Mouse (Mus musculus) stomach, postnatal 0 days (tissue): ENCODE measurements around the gene Nos1. TPM values are rescaled to one million over a fixed set of nuclear protein-coding genes. Genes with fewer than 3 reads are reported as not detected.

ENCODE experiments used
- ATAC-seq: fragments of 200-750 bp; cut with Nextera tagmentation; 2 replicates; pipeline ENCODE4 v1.8.0; 2017; ENCODE audit not compliant: low FRiP score, low TSS enrichment
- DNase-seq: peaks from one replicate; pipeline ENCODE4 v3.0.0-alpha.2; 2016; ENCODE audit warnings: low spot score
- H3K27ac ChIP-seq: fragments of 300-500 bp; sonication (generic); replicated peaks from 2 replicates; pipeline ENCODE4 v1.5.1; 2014; ENCODE audit warnings: mild to moderate bottlenecking, control low read depth
- H3K27me3 ChIP-seq: fragments of 300-500 bp; sonication (generic); 2 replicates; pipeline ENCODE4 v1.6.1; 2014; ENCODE audit warnings: low read length; ENCODE audit not compliant: control insufficient read depth, insufficient read depth
- H3K36me3 ChIP-seq: fragments of 300-500 bp; sonication (generic); 2 replicates; pipeline ENCODE4 v1.6.1; 2014; ENCODE audit warnings: low read length, mixed read lengths; ENCODE audit not compliant: control insufficient read depth, insufficient read depth
- H3K4me1 ChIP-seq: fragments of 300-500 bp; sonication (generic); replicated peaks from 2 replicates; pipeline ENCODE4 v1.6.1; 2014; ENCODE audit warnings: antibody characterized with exemption; ENCODE audit not compliant: control insufficient read depth, insufficient read depth
- H3K4me2 ChIP-seq: fragments of 300-500 bp; sonication (generic); replicated peaks from 2 replicates; pipeline ENCODE4 v1.6.1; 2014; ENCODE audit warnings: low read depth, mild to moderate bottlenecking, control low read depth, moderate library complexity
- H3K4me3 ChIP-seq: fragments of 300-500 bp; sonication (generic); 2 replicates; pipeline ENCODE4 v1.5.1; 2014; ENCODE audit warnings: low read depth, low read length, control low read depth
- H3K9ac ChIP-seq: fragments of 300-500 bp; sonication (generic); 2 replicates; pipeline ENCODE4 v1.6.1; 2014; ENCODE audit warnings: mild to moderate bottlenecking, low read length, control low read depth, mixed read lengths
- H3K9me3 ChIP-seq: fragments of 300-500 bp; sonication (generic); 2 replicates; pipeline ENCODE4 v1.6.1; 2016; ENCODE audit warnings: low read length; ENCODE audit not compliant: control insufficient read depth
- CTCF ChIP-seq: IDR thresholded peaks from 2 replicates; pipeline ENCODE4 v1.5.1; 2016; ENCODE audit warnings: antibody characterized with exemption, low read depth, mild to moderate bottlenecking, moderate library complexity
- EP300 ChIP-seq: optimal IDR thresholded peaks from 2 replicates; pipeline ENCODE3; 2016; ENCODE audit warnings: antibody characterized with exemption
- WGBS: fragments of 180-500 bp; shearing (Covaris S2); extraction: QIAGEN DNeasy Blood & Tissue Kit; methylation state at CpG from one replicate; pipeline ENCODE4 v1.1.7; 2014; 5-methylcytosine and 5-hydroxymethylcytosine counted together
- polyA plus RNA-seq: library from polyadenylated mRNA; unstranded; fragments of >200 nt; fragmentation: Nextera tagmentation; extraction: Ambion mirVana; gene quantifications from 2 replicates; pipeline ENCODE4 v1.2.1, GENCODE M21; 2015

The Nos1 gene
- polyA plus RNA-seq, 1 experiment from 2014 or later: 1.2 TPM

GRCm38 (mm10) chr5:117997434-117997970, 216.7 kb downstream of the Nos1 start:
- DNase-seq (peak; percentile 53), ATAC-seq (peak; percentile 57; the same call in 1 of the 2 replicates)
- Histone ChIP-seq H3K36me3 (peaks cover 18% of the 10 kb centered on the region; the same call in 1 of the 2 replicates), H3K4me2 (no peak overlapping the region), H3K27ac (0 out of 2 replicates have a peak overlapping the region, but pooled peaks have one; percentile 24), H3K27me3 (no peaks in the 10 kb centered on the region), H3K4me1 (no peaks in the 10 kb centered on the region), H3K9ac (no peak overlapping the region), H3K4me3 (no peak overlapping the region), H3K9me3 (no peaks in the 10 kb centered on the region)
- 52% methylated on average over 10 of the region's 10 CpGs for WGBS
- no peak for TF ChIP-seq EP300
- no peak for TF ChIP-seq CTCF

DNA sequence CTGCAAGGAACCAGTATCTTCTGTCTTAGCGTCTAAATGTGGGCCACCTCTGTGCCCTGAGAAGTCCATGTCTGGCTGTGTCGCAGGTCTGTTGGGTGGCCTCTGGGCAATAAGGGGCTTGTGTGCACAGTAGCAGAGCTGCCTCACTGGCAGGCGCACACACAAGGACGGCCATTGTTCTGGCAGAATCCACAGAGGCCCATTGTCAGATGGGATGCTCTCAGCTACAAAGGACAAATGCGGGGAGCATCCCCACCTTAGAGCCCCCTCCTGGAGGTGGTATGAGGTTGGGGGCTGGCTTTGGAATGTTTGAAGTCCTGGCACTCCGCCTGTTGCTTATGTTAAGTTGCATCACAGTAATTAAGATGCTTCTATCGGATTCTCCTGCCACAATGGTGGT, 218.2 kb downstream of the Nos1 start:
- Histone ChIP-seq H3K9ac (no peak overlapping the region), H3K4me3 (no peak overlapping the region), H3K27me3 (no peaks in the 10 kb centered on the region), H3K36me3 (peaks cover 22% of the 10 kb centered on the region; the same call in 1 of the 2 replicates), H3K9me3 (no peaks in the 10 kb centered on the region), H3K27ac (no peak overlapping the region), H3K4me1 (no peaks in the 10 kb centered on the region), H3K4me2 (no peak overlapping the region)
- ATAC-seq: no peak
- 82% methylated on average over 7 of the region's 7 CpGs for WGBS
- no peak for TF ChIP-seq EP300
- TF ChIP-seq CTCF: no peak
- DNase-seq: no peak

DNA sequence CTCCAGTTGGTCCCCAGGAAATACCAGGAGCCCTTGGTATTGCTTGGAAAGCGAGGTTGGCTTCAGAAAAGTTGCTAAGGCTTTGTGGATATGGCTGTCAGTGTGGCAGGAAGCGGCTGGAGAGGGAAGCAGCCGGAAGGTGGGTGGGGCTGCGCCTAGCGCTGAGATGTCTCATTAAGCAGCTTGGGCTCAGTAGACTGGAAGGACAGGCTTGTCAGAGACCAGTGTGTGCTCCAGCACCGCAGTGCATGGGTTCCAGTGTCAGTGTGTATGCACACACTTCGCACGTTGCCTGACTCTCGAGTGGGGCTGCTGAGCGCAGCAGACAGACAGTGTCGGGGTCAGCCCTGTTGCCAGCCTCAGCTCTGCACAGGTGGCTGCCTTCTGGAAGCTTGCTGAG, 218.8 kb downstream of the Nos1 start:
- 77% methylated on average over 11 of the region's 11 CpGs for WGBS
- no peak for DNase-seq
- H3K36me3 ChIP-seq: peaks cover 22% of the 10 kb centered on the region; the same call in 1 of the 2 replicates

DNA sequence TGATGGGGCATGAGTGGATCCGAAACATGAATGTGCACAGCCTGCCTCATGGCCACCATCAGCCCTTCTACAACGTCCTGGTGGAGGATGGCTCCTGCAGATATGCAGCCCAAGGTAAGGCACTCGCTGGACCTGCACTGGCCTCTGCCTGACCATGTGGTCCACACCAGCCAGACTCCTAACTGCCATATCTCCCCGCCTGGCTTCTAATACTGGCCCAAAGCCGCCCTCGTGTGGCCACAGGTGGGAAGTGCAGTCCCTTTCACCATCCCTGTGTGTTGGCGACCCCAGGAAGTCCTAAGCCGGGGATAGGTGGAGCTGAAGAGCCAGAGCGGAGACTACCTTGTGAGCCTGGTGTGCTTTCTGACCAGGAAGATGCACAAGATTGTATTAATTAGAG, 221.2 kb downstream of the Nos1 start:
- peaks cover 23% of the 10 kb centered on the region; the same call in 1 of the 2 replicates for H3K36me3 ChIP-seq
- no peak for ATAC-seq
- WGBS: 36% methylated on average over 9 of the region's 9 CpGs

More for the DNA sequence above, 218.8 kb downstream of the Nos1 start:
- no peak overlapping the region for H3K4me2 ChIP-seq
- no peak for TF ChIP-seq EP300
- no peak overlapping the region for H3K4me3 ChIP-seq
- no peak overlapping the region for H3K27ac ChIP-seq
- peak; percentile 5; the same call in 1 of the 2 replicates for ATAC-seq
- no peaks in the 10 kb centered on the region for H3K9me3 ChIP-seq
- H3K9ac ChIP-seq: no peak overlapping the region
- H3K27me3 ChIP-seq: no peaks in the 10 kb centered on the region
- H3K4me1 ChIP-seq: no peaks in the 10 kb centered on the region

DNA sequence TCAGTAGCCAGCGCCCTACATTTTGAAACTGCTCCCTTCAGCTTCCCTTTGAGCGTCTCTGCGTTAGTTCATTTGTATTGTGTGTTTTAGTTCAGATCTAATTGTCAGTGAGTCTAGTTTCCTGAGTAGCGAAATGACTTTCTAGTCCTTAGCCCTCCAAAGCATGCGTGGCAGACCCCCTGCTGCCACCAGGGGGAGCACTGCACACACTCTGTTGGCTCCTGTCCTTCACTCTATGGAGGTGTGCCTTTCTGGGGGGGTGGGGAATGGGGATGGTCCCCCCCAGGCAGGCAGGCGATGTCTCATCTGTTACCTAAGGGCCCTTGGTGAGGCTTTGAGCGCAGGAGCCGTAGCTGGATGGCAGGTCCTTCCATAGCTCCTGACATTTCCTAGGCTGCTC, 223.8 kb downstream of the Nos1 start:
- H3K36me3 ChIP-seq: peaks cover 29% of the 10 kb centered on the region
- H3K9ac ChIP-seq: no peak overlapping the region
- H3K27ac ChIP-seq: no peak overlapping the region
- ATAC-seq (peak; percentile 19; the same call in 1 of the 2 replicates), DNase-seq (peak; percentile 72)
- no peak overlapping the region for H3K4me2 ChIP-seq
- 76% methylated on average over 8 of the region's 8 CpGs for WGBS
- no peak overlapping the region for H3K4me3 ChIP-seq
- H3K27me3 ChIP-seq: no peaks in the 10 kb centered on the region
- TF ChIP-seq CTCF (peak; percentile 89), EP300 (no peak)
- no peaks in the 10 kb centered on the region for H3K4me1 ChIP-seq
- H3K9me3 ChIP-seq: no peaks in the 10 kb centered on the region

More for the DNA sequence above, 221.2 kb downstream of the Nos1 start:
- no peak overlapping the region for H3K9ac ChIP-seq
- no peaks in the 10 kb centered on the region for H3K4me1 ChIP-seq
- DNase-seq: peak; percentile 79
- no peak overlapping the region for H3K27ac ChIP-seq
- no peak overlapping the region for H3K4me2 ChIP-seq
- H3K4me3 ChIP-seq: no peak overlapping the region
- no peaks in the 10 kb centered on the region for H3K27me3 ChIP-seq
- no peaks in the 10 kb centered on the region for H3K9me3 ChIP-seq
- TF ChIP-seq CTCF (peak; percentile 94), EP300 (no peak)

DNA sequence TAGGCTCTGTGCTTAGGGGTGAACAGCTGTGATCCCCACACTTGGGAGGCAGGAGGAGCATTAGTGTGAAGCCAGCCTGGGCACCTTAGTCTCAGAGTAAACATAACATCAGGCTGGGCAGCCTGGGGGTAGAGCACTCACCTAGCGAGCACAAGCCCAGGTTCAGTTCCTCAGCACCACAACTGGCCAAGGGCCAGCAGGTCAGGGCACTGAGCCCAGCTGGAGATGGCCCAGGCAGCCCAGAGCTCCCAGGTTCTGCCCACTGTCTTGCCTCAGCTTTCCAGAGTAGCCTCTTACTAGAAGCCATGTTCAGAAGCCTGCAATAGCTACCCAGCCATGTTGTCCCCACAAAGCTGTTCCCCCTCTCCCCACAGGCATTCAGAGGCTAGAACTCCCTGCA, 224.9 kb downstream of the Nos1 start:
- Histone ChIP-seq H3K36me3 (peaks cover 27% of the 10 kb centered on the region), H3K27ac (no peak overlapping the region), H3K27me3 (no peaks in the 10 kb centered on the region), H3K9me3 (no peaks in the 10 kb centered on the region), H3K9ac (no peak overlapping the region), H3K4me1 (no peaks in the 10 kb centered on the region), H3K4me2 (no peak overlapping the region), H3K4me3 (no peak overlapping the region)
- WGBS: 67% methylated on average over 1 of the region's 1 CpGs
- no peak for ATAC-seq
- DNase-seq: no peak
- TF ChIP-seq EP300 (no peak), CTCF (no peak)
